Mouse (Mus musculus) megakaryocyte progenitor cell, adult 5-6 weeks (primary cell): ENCODE measurements at regions not wholly inside any gene's neighbourhood (a gene's known extent, or its start where the extent isn't known, plus 50 kb on each side); places are given as distances from the start of the nearest gene placed in this dataset.

ENCODE experiments used
- ATAC-seq: replicated peaks from 2 replicates; pipeline ENCODE4 v1.8.0; 2016; ENCODE audit warnings: mild to moderate bottlenecking, moderate TSS enrichment, inconsistent platforms; ENCODE audit not compliant: poor library complexity

DNA sequence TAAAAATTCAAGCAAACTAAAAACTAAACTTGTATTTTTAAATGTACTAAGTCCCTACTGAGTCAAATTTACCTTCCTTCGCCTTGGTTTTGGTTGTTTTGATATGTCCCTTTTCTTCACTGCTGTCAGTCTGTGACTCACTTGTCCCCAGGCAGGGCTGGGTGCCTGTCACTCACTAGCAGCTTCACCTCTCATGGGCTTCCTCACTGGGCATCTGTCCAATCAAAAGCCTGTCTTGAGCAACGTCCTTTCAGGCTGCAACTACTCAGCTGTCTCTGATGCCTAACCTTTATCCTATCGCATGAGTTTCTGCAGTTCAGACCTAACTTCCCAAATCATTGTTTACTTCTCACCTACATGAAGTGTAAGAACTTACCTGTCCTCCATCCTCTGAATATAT is 61.2 kb upstream of the Ptchd3 start:
- peak; percentile 26; the same call in 1 of the 2 replicates for ATAC-seq

DNA sequence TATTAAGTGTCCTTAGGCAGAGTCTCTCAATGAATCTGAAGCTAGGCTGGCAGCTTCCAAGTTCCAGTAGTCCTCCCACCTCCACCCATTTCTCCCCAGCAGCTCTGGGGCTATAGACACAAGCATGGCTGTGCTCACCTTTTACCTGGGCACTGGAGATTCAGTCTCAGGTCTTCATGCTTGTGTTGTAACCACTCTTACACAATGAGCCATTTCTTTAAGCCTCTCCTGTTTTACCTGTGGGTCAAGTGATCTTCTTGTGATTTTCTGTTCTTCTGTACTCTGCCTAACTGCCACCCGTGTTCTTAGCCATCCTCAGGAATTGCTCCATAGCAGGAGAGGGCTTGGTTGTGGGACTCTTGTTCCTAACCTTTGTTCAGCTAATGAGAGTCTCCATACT is 60.0 kb upstream of the Ptchd3 start:
- no peak for ATAC-seq

GRCm38 (mm10) chr11:121776947-121777346 is 53.1 kb upstream of the Ptchd3 start:
- no peak for ATAC-seq

- ATAC-seq: no peak
These were observed 52.5 kb upstream of the Ptchd3 start for GRCm38 (mm10) chr11:121777553-121777952.
